Mouse (Mus musculus) E14TG2a.4 (cell line): Measurements from ENCODE around the gene Pacrg.

Source experiments
- CTCF ChIP-seq: conservative IDR thresholded peaks from 2 replicates; pipeline ENCODE4 v1.5.1; 2014; ENCODE audit warnings: low read length
- POU5F1 ChIP-seq: IDR thresholded peaks from 2 replicates; pipeline ENCODE4 v1.6.1; 2014; ENCODE audit warnings: low read length, borderline replicate concordance

DNA sequence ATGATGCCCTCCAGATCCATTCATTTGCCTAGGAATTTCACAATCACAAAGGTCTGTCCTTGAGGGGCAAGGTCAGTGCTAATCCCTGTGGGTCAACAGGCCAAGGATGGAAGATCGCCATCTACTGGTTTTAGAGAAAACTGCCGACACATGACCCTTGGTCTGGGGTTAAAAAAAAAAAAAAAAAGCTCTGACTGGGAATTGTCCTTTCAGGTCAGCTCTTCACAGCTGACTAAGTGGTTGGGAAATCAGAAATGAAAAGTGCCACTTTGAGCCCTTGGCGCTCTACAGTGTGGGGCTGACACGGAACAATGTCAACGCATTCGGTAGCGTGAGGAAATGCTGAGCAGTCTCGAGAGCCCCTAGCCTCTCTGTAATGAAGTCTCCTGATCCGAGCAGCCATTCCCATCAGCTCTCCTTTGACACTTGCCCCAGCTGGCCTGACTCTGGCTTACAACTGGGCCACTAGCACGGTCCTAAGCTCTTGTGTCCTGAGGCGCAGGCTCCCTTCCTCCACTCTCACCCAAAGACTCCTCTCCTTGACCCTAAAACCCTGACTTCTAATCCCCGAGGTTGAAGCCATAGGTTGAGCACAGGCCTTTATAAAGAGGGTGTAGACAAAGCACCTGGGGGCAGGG, 339.2 kb downstream of the Pacrg start:
- TF ChIP-seq CTCF (peak; percentile 63), POU5F1 (no peak)
